Mouse (Mus musculus) neural tube, embryonic 15.5 days (tissue): ENCODE data around the gene R3hdml. TPM values are rescaled to one million over a fixed set of nuclear protein-coding genes. Genes with fewer than 3 reads are reported as not detected.

Source experiments
- ATAC-seq: fragments of 200-750 bp; cut with Nextera tagmentation; 2 replicates; pipeline ENCODE4 v1.8.0; 2017; ENCODE audit warnings: mild to moderate bottlenecking, moderate TSS enrichment, moderate library complexity; ENCODE audit not compliant: low FRiP score
- H3K27ac ChIP-seq: fragments of 300-500 bp; sonication (generic); replicated peaks from 2 replicates; pipeline ENCODE4 v1.5.1; 2015; ENCODE audit warnings: mild to moderate bottlenecking, inconsistent platforms
- H3K27me3 ChIP-seq: fragments of 300-500 bp; sonication (generic); replicated peaks from 2 replicates; pipeline ENCODE4 v1.6.1; 2015; ENCODE audit warnings: inconsistent platforms
- H3K36me3 ChIP-seq: fragments of 300-500 bp; sonication (generic); 2 replicates; pipeline ENCODE4 v1.6.1; 2015; ENCODE audit warnings: inconsistent platforms
- H3K4me1 ChIP-seq: fragments of 300-500 bp; sonication (generic); 2 replicates; pipeline ENCODE4 v1.6.1; 2015; ENCODE audit warnings: inconsistent platforms
- H3K4me2 ChIP-seq: fragments of 300-500 bp; sonication (generic); 2 replicates; pipeline ENCODE4 v1.6.1; 2015; ENCODE audit warnings: inconsistent platforms, mild to moderate bottlenecking, moderate library complexity
- H3K4me3 ChIP-seq: fragments of 300-500 bp; sonication (generic); replicated peaks from 2 replicates; pipeline ENCODE4 v1.5.1; 2015; ENCODE audit warnings: mild to moderate bottlenecking, inconsistent platforms
- H3K9ac ChIP-seq: fragments of 300-500 bp; sonication (generic); replicated peaks from 2 replicates; pipeline ENCODE4 v1.6.1; 2015; ENCODE audit warnings: mild to moderate bottlenecking, inconsistent platforms
- H3K9me3 ChIP-seq: fragments of 300-500 bp; sonication (generic); replicated peaks from 2 replicates; pipeline ENCODE4 v1.6.1; 2016; ENCODE audit warnings: inconsistent platforms
- WGBS: fragments of 180-500 bp; shearing (Covaris S2); methylation state at CpG from one replicate; pipeline ENCODE4 v1.1.7; 2015; ENCODE audit warnings: mixed read lengths; 5-methylcytosine and 5-hydroxymethylcytosine counted together
- polyA plus RNA-seq: library from polyadenylated mRNA; unstranded; fragments of >200 nt; fragmentation: Nextera tagmentation; extraction: Ambion mirVana; gene quantifications from 2 replicates; pipeline ENCODE4 v1.2.1, GENCODE M21; 2015

Gene R3hdml
- 0.18 TPM in 1 of 2 replicates, not detected in the other for polyA plus RNA-seq

GRCm38 (mm10) chr2:163492018-163492417, at the start of gene R3hdml:
Gene R3hdml (plus strand): TSS chr2:163492318.
- Histone ChIP-seq H3K9ac (no peak within 1 kb of the TSS), H3K4me3 (no peak within 1 kb of the TSS), H3K4me2 (no peak within 1 kb of the TSS), H3K9me3 (no peaks in the 10 kb centered on the region), H3K27ac (no peak within 1 kb of the TSS), H3K36me3 (no peaks in the 10 kb centered on the region), H3K27me3 (no peaks in the 10 kb centered on the region), H3K4me1 (peaks cover 6% of the 10 kb centered on the region; the same call in 1 of the 2 replicates)
- no peak for ATAC-seq
- WGBS = 88% methylated on average over 5 of the region's 5 CpGs

GRCm38 (mm10) chr2:163443543-163443942, 48.6 kb upstream of the R3hdml start:
- Histone ChIP-seq H3K4me3 (no peak overlapping the region), H3K9ac (no peak overlapping the region), H3K4me2 (no peak overlapping the region), H3K36me3 (peaks cover 31% of the 10 kb centered on the region), H3K27me3 (no peaks in the 10 kb centered on the region), H3K9me3 (no peaks in the 10 kb centered on the region), H3K4me1 (peaks cover 38% of the 10 kb centered on the region), H3K27ac (no peak overlapping the region)
- 80% methylated on average over 6 of the region's 6 CpGs for WGBS
- ATAC-seq = no peak

GRCm38 (mm10) chr2:163444017-163444416, 48.1 kb upstream of the R3hdml start:
- WGBS = 73% methylated on average over 7 of the region's 7 CpGs
- Histone ChIP-seq H3K27ac (no peak overlapping the region), H3K9me3 (no peaks in the 10 kb centered on the region), H3K36me3 (peaks cover 36% of the 10 kb centered on the region), H3K4me1 (peaks cover 38% of the 10 kb centered on the region), H3K27me3 (no peaks in the 10 kb centered on the region), H3K4me3 (no peak overlapping the region), H3K9ac (no peak overlapping the region), H3K4me2 (no peak overlapping the region)
- ATAC-seq = no peak

- H3K4me2 ChIP-seq = no peak overlapping the region
- H3K4me3 ChIP-seq = no peak overlapping the region
- H3K27me3 ChIP-seq = no peaks in the 10 kb centered on the region
- WGBS = 86% methylated on average over 12 of the region's 12 CpGs
- H3K9me3 ChIP-seq = no peaks in the 10 kb centered on the region
- H3K36me3 ChIP-seq = peaks cover 60% of the 10 kb centered on the region
- no peak overlapping the region for H3K27ac ChIP-seq
- H3K4me1 ChIP-seq = 0 out of 2 replicates have a peak, but pooled peaks cover 9% of the 10 kb centered on the region
- no peak overlapping the region for H3K9ac ChIP-seq
- no peak for ATAC-seq
These were observed 44.7 kb upstream of the R3hdml start for GRCm38 (mm10) chr2:163447375-163447774.

- no peaks in the 10 kb centered on the region for H3K4me1 ChIP-seq
- no peak for ATAC-seq
- no peak overlapping the region for H3K9ac ChIP-seq
- H3K4me3 ChIP-seq = no peak overlapping the region
- no peak overlapping the region for H3K4me2 ChIP-seq
- H3K9me3 ChIP-seq = no peaks in the 10 kb centered on the region
- WGBS = 73% methylated on average over 3 of the region's 3 CpGs
- H3K27me3 ChIP-seq = no peaks in the 10 kb centered on the region
- peaks cover 69% of the 10 kb centered on the region for H3K36me3 ChIP-seq
- no peak overlapping the region for H3K27ac ChIP-seq
These were observed 42.8 kb upstream of the R3hdml start for GRCm38 (mm10) chr2:163449276-163449675.

- 0 out of 2 replicates have a peak, but pooled peaks have one; percentile 27 for ATAC-seq
These were observed 41.3 kb upstream of the R3hdml start for GRCm38 (mm10) chr2:163450668-163451295.

GRCm38 (mm10) chr2:163452738-163453137, 39.4 kb upstream of the R3hdml start:
- H3K4me2 ChIP-seq = no peak overlapping the region
- no peak overlapping the region for H3K9ac ChIP-seq
- no peaks in the 10 kb centered on the region for H3K9me3 ChIP-seq
- H3K27me3 ChIP-seq = no peaks in the 10 kb centered on the region
- ATAC-seq = no peak
- no peak overlapping the region for H3K27ac ChIP-seq
- no peaks in the 10 kb centered on the region for H3K4me1 ChIP-seq
- H3K36me3 ChIP-seq = peaks cover 63% of the 10 kb centered on the region
- H3K4me3 ChIP-seq = no peak overlapping the region
- WGBS = 89% methylated on average over 6 of the region's 6 CpGs

More at GRCm38 (mm10) chr2:163450668-163451295, 41.3 kb upstream of the R3hdml start:
- Histone ChIP-seq H3K9ac (no peak overlapping the region), H3K4me3 (no peak overlapping the region), H3K27me3 (no peaks in the 10 kb centered on the region), H3K27ac (no peak overlapping the region), H3K9me3 (no peaks in the 10 kb centered on the region), H3K36me3 (peaks cover 79% of the 10 kb centered on the region), H3K4me1 (no peaks in the 10 kb centered on the region), H3K4me2 (no peak overlapping the region)
- 62% methylated on average over 6 of the region's 6 CpGs for WGBS

GRCm38 (mm10) chr2:163453378-163453777, 38.7 kb upstream of the R3hdml start:
- H3K4me2 ChIP-seq = no peak overlapping the region
- no peak overlapping the region for H3K27ac ChIP-seq
- ATAC-seq = no peak
- peaks cover 62% of the 10 kb centered on the region for H3K36me3 ChIP-seq
- H3K27me3 ChIP-seq = no peaks in the 10 kb centered on the region
- no peaks in the 10 kb centered on the region for H3K9me3 ChIP-seq
- H3K9ac ChIP-seq = no peak overlapping the region
- 0 out of 2 replicates have a peak, but pooled peaks cover 1% of the 10 kb centered on the region for H3K4me1 ChIP-seq
- 92% methylated on average over 13 of the region's 13 CpGs for WGBS
- no peak overlapping the region for H3K4me3 ChIP-seq

- Histone ChIP-seq H3K9ac (peak overlapping the region; percentile 20; the same call in 1 of the 2 replicates), H3K36me3 (peaks cover 17% of the 10 kb centered on the region), H3K9me3 (no peaks in the 10 kb centered on the region), H3K4me3 (peak overlapping the region; percentile 4), H3K27ac (peak overlapping the region; percentile 60; the same call in 1 of the 2 replicates), H3K4me2 (peak overlapping the region; percentile 42), H3K27me3 (peaks cover 3% of the 10 kb centered on the region; the same call in 1 of the 2 replicates), H3K4me1 (peaks cover 16% of the 10 kb centered on the region)
- ATAC-seq = no peak
- 49% methylated on average over 27 of the region's 27 CpGs for WGBS
These were observed 33.4 kb upstream of the R3hdml start for GRCm38 (mm10) chr2:163458539-163459265.

GRCm38 (mm10) chr2:163459380-163459779, 32.7 kb upstream of the R3hdml start:
- Histone ChIP-seq H3K9me3 (no peaks in the 10 kb centered on the region), H3K27me3 (peaks cover 3% of the 10 kb centered on the region; the same call in 1 of the 2 replicates), H3K4me2 (peak overlapping the region; percentile 42), H3K4me3 (peak overlapping the region; percentile 4), H3K27ac (peak overlapping the region; percentile 60; the same call in 1 of the 2 replicates), H3K9ac (peak overlapping the region; percentile 20; the same call in 1 of the 2 replicates), H3K4me1 (peaks cover 16% of the 10 kb centered on the region), H3K36me3 (peaks cover 10% of the 10 kb centered on the region)
- ATAC-seq = peak; percentile 60; the same call in 1 of the 2 replicates
- WGBS = 33% methylated on average over 10 of the region's 10 CpGs

GRCm38 (mm10) chr2:163460622-163461021, 31.5 kb upstream of the R3hdml start:
- Histone ChIP-seq H3K4me1 (peaks cover 16% of the 10 kb centered on the region), H3K9me3 (no peaks in the 10 kb centered on the region), H3K27me3 (peaks cover 3% of the 10 kb centered on the region; the same call in 1 of the 2 replicates), H3K4me2 (no peak overlapping the region), H3K36me3 (no peaks in the 10 kb centered on the region), H3K27ac (no peak overlapping the region), H3K4me3 (no peak overlapping the region), H3K9ac (no peak overlapping the region)
- ATAC-seq = no peak
- WGBS = 91% methylated on average over 8 of the region's 8 CpGs
